Mouse (Mus musculus) intestine, postnatal 0 days (tissue): ENCODE measurements at regions not wholly inside any gene's neighbourhood (a gene's known extent, or its start where the extent isn't known, plus 50 kb on each side); places are given as distances from the start of the nearest gene placed in this dataset.

Source experiments
- ATAC-seq: fragments of 200-750 bp; cut with Nextera tagmentation; 2 replicates; pipeline ENCODE4 v1.8.0; 2017; ENCODE audit warnings: mild to moderate bottlenecking, moderate TSS enrichment, moderate library complexity
- H3K27ac ChIP-seq: fragments of 300-500 bp; sonication (generic); 2 replicates; pipeline ENCODE4 v1.5.1; 2014; ENCODE audit warnings: mild to moderate bottlenecking, low read depth, low read length, moderate library complexity
- H3K27me3 ChIP-seq: fragments of 300-500 bp; sonication (generic); replicated peaks from 2 replicates; pipeline ENCODE4 v1.6.1; 2014; ENCODE audit warnings: low read length, mixed read lengths; ENCODE audit not compliant: control insufficient read depth, insufficient read depth
- H3K36me3 ChIP-seq: fragments of 300-500 bp; sonication (generic); 2 replicates; pipeline ENCODE4 v1.6.1; 2014; ENCODE audit warnings: mild to moderate bottlenecking, moderate library complexity; ENCODE audit not compliant: control insufficient read depth, insufficient read depth
- H3K4me1 ChIP-seq: fragments of 300-500 bp; sonication (generic); replicated peaks from 2 replicates; pipeline ENCODE4 v1.6.1; 2014; ENCODE audit warnings: antibody characterized with exemption, low read length, mixed read lengths; ENCODE audit not compliant: control insufficient read depth, insufficient read depth
- H3K4me2 ChIP-seq: fragments of 300-500 bp; sonication (generic); replicated peaks from 2 replicates; pipeline ENCODE4 v1.6.1; 2014; ENCODE audit warnings: low read depth, mild to moderate bottlenecking, moderate library complexity
- H3K4me3 ChIP-seq: fragments of 300-500 bp; sonication (generic); 2 replicates; pipeline ENCODE4 v1.5.1; 2014; ENCODE audit warnings: low read depth, low read length
- H3K9ac ChIP-seq: fragments of 300-500 bp; sonication (generic); 2 replicates; pipeline ENCODE4 v1.6.1; 2014; ENCODE audit warnings: mild to moderate bottlenecking, low read depth, low read length
- H3K9me3 ChIP-seq: fragments of 300-500 bp; sonication (generic); 2 replicates; pipeline ENCODE4 v1.6.1; 2016; ENCODE audit warnings: mixed run types; ENCODE audit not compliant: control insufficient read depth
- CTCF ChIP-seq: sonication (generic); IDR thresholded peaks from 2 replicates; pipeline ENCODE4 v1.5.1; 2016; ENCODE audit warnings: low read depth, mild to moderate bottlenecking, control low read depth, antibody characterized with exemption, moderate library complexity
- WGBS: fragments of 180-500 bp; shearing (Covaris S2); extraction: QIAGEN DNeasy Blood & Tissue Kit; methylation state at CpG from one replicate; pipeline ENCODE4 v1.1.7; 2014; 5-methylcytosine and 5-hydroxymethylcytosine counted together

- ATAC-seq = no peak
- H3K9me3 ChIP-seq = no peaks in the 10 kb centered on the region
- TF ChIP-seq CTCF = no peak
- no peak overlapping the region for H3K4me2 ChIP-seq
- H3K4me1 ChIP-seq = no peaks in the 10 kb centered on the region
- 73% methylated on average over 4 of the region's 4 CpGs for WGBS
- no peaks in the 10 kb centered on the region for H3K27me3 ChIP-seq
- H3K4me3 ChIP-seq = no peak overlapping the region
- no peak overlapping the region for H3K9ac ChIP-seq
- no peak overlapping the region for H3K27ac ChIP-seq
- no peaks in the 10 kb centered on the region for H3K36me3 ChIP-seq
Observed at GRCm38 (mm10) chr7:95460889-95461288, 710.2 kb upstream of the Tenm4 start.

DNA sequence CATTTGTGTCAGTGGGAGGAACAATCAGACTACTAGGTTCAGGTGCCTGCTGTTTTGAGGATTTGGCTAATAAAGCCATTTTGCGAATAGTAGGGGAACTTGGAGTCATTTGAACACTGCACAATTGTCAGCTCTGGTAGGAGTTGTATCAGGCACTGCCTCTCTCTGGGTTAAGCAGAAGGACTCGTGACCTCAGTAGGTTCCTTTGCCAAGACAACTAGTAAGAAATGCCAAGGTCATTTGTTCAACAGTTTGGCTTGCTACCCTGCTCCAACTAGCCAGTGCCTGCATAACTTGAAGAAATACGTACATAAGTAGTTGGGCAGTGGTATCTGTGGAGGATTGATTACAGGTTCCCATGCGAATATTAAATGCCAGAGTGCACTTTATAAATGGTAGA lies 705.5 kb upstream of the Tenm4 start:
- no peak overlapping the region for H3K4me2 ChIP-seq
- WGBS = 86% methylated on average over 4 of the region's 4 CpGs
- no peaks in the 10 kb centered on the region for H3K36me3 ChIP-seq
- H3K27ac ChIP-seq = no peak overlapping the region
- H3K4me3 ChIP-seq = no peak overlapping the region
- TF ChIP-seq CTCF = no peak
- H3K4me1 ChIP-seq = no peaks in the 10 kb centered on the region
- H3K27me3 ChIP-seq = no peaks in the 10 kb centered on the region
- no peak for ATAC-seq
- no peaks in the 10 kb centered on the region for H3K9me3 ChIP-seq
- no peak overlapping the region for H3K9ac ChIP-seq

DNA sequence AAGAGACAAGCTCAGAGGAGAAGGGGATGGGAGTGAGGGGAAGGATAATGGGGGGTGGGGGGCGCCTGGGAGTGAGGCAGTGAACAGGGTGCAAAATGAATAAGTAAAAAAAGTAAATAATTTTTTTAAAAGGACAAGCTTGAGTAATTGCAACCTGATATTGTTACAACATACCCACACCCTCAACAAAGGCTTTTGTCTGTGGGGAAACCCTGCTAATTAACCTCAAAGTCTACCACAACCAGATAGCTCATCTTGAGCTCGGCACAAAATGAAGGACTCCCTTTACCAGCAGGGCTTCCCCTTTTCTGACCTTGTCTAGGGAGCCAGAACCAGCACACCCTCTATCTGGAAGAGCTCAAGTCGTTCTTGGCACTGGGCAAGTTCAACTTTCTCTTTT lies 704.0 kb upstream of the Tenm4 start:
- no peak overlapping the region for H3K4me3 ChIP-seq
- no peaks in the 10 kb centered on the region for H3K9me3 ChIP-seq
- H3K9ac ChIP-seq = no peak overlapping the region
- TF ChIP-seq CTCF = no peak
- WGBS = 28% methylated on average over 3 of the region's 3 CpGs
- no peaks in the 10 kb centered on the region for H3K27me3 ChIP-seq
- H3K4me1 ChIP-seq = no peaks in the 10 kb centered on the region
- H3K36me3 ChIP-seq = no peaks in the 10 kb centered on the region
- H3K27ac ChIP-seq = no peak overlapping the region
- H3K4me2 ChIP-seq = no peak overlapping the region
- no peak for ATAC-seq

- no peaks in the 10 kb centered on the region for H3K4me1 ChIP-seq
- no peak overlapping the region for H3K9ac ChIP-seq
- ATAC-seq = no peak
- no peak overlapping the region for H3K4me2 ChIP-seq
- H3K4me3 ChIP-seq = no peak overlapping the region
- H3K27me3 ChIP-seq = no peaks in the 10 kb centered on the region
- no peak overlapping the region for H3K27ac ChIP-seq
- no peak for TF ChIP-seq CTCF
- H3K9me3 ChIP-seq = no peaks in the 10 kb centered on the region
- H3K36me3 ChIP-seq = no peaks in the 10 kb centered on the region
- 78% methylated on average over 4 of the region's 4 CpGs for WGBS
Observed at GRCm38 (mm10) chr7:95473892-95474291, 697.2 kb upstream of the Tenm4 start.

GRCm38 (mm10) chr7:95480121-95480726 lies 690.8 kb upstream of the Tenm4 start:
- Histone ChIP-seq H3K9me3 (no peaks in the 10 kb centered on the region), H3K4me2 (no peak overlapping the region), H3K4me1 (no peaks in the 10 kb centered on the region), H3K27ac (no peak overlapping the region), H3K9ac (no peak overlapping the region), H3K4me3 (no peak overlapping the region), H3K27me3 (no peaks in the 10 kb centered on the region), H3K36me3 (no peaks in the 10 kb centered on the region)
- no peak for TF ChIP-seq CTCF
- 71% methylated on average over 5 of the region's 5 CpGs for WGBS
- ATAC-seq = no peak

DNA sequence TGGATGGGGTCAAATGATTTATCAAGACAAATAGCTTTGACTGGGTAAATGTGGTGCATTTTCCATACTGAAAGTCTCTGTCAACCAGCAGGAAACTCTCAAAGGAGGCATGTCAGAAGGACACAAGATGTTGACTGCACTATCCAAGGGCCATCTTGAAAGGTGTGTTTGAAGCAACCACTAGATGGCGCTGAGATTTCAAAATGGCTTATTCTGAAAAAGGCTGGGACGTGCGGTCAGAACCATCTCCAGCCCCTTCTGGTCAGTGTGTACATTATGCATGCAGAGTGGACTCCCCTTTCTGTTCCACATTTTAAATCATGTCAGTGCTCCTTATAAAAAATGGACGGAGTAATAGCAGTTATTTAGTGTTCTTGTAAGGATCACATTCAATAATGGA lies 681.4 kb upstream of the Tenm4 start:
- Histone ChIP-seq H3K4me3 (no peak overlapping the region), H3K4me2 (no peak overlapping the region), H3K9ac (no peak overlapping the region), H3K4me1 (no peaks in the 10 kb centered on the region), H3K27ac (no peak overlapping the region), H3K9me3 (no peaks in the 10 kb centered on the region), H3K36me3 (no peaks in the 10 kb centered on the region), H3K27me3 (no peaks in the 10 kb centered on the region)
- TF ChIP-seq CTCF = peak; percentile 77
- WGBS = 10% methylated on average over 4 of the region's 4 CpGs
- no peak for ATAC-seq

GRCm38 (mm10) chr7:95494793-95495192 lies 676.3 kb upstream of the Tenm4 start:
- WGBS = 78% methylated on average over 1 of the region's 1 CpGs
- no peak for ATAC-seq
- H3K27ac ChIP-seq = no peak overlapping the region

More at GRCm38 (mm10) chr7:95494793-95495192, 676.3 kb upstream of the Tenm4 start:
- Histone ChIP-seq H3K9ac (no peak overlapping the region), H3K9me3 (no peaks in the 10 kb centered on the region), H3K4me3 (no peak overlapping the region), H3K27me3 (no peaks in the 10 kb centered on the region), H3K4me2 (no peak overlapping the region), H3K4me1 (no peaks in the 10 kb centered on the region), H3K36me3 (no peaks in the 10 kb centered on the region)
- TF ChIP-seq CTCF = 0 out of 2 replicates have a peak, but pooled peaks have one; percentile 29
